Mouse (Mus musculus) c-Kit-positive CD71-negative TER-119-negative erythroid progenitor cells, embryonic 14.5 days (primary cell): ENCODE measurements around the gene Trappc1.

Experiments
- DNase-seq: peaks from one replicate; pipeline ENCODE4 v3.0.0-alpha.2; 2013; ENCODE audit warnings: low read depth

The Trappc1 gene

DNA sequence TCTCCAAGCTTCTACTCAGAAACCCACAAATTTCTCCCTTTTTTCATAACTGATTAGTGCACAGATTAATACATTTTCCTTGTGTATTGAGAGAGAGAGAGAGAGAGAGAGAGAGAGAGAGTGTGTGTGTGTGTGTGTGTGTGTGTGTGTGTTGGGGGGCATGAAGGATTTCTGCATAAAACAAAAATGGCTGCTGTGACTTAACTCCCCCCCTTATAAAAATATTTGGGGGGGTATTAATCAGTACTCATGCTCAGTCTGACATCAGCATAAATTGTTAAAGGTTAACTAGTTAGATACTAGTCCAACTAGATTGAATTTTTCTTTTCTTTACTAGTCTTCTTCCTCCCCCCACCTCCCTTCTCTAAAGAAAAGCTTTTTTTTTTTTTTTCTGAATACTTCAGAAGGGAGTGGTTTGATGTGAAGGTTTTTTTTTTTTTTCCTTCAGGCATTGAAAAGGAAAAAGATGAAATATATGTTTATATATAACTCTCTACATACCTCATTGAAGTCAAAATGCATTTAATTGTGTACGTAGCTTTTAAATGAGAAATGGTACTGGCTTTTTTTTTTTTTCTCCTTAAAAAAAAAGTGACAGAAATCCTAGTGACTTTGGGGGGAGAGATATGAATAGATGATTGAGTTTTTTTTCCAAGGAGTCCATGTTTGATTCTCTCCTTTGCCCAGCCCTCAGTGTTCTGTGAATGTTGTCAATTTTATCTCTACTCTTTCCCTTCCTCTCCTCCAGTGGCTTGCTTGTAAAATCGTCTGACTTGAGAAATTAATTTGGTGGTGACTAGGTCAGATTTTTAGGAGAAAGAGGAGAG, 46.4 kb downstream of the Trappc1 start:
- no peak for DNase-seq

DNA sequence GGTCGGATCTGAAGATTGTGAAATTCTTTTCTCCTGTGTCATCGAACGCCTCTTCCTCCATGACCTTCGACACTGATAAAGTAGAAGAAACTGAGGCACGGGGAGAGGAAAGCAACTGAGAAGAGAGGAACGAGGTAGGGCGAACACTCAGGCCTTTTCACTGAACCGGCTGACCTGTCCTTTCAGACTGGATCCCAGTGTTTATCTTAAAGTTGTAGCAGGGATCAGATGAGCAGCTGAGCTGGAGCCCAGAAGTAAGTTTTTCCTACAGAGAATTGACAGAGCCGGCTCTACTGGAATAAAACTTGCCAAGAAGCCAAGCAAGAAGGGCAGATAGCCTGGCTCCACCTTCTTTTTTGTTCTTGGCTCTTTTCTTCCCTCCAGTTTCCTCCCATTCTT, 47.0 kb downstream of the Trappc1 start:
- DNase-seq: no peak

DNA sequence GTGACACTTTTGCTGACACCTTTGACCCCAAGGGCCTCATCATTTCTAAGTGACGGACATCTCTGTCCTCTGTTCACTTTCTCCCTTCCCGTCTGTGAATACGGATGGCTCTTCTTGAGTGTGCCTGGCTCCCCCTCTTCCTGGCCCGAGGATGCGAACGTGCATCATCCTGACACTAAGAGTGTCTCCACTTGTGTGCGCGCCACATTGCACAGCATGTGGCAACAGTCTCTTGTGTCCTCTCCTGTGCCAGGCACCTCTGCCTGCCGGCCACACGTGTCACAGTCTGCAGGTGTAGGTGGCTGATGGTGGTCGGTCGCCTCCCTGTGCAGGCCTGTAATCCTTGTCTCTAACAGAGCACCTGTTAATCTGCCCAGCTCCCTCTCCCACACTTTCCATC, 47.8 kb downstream of the Trappc1 start:
- no peak for DNase-seq

DNA sequence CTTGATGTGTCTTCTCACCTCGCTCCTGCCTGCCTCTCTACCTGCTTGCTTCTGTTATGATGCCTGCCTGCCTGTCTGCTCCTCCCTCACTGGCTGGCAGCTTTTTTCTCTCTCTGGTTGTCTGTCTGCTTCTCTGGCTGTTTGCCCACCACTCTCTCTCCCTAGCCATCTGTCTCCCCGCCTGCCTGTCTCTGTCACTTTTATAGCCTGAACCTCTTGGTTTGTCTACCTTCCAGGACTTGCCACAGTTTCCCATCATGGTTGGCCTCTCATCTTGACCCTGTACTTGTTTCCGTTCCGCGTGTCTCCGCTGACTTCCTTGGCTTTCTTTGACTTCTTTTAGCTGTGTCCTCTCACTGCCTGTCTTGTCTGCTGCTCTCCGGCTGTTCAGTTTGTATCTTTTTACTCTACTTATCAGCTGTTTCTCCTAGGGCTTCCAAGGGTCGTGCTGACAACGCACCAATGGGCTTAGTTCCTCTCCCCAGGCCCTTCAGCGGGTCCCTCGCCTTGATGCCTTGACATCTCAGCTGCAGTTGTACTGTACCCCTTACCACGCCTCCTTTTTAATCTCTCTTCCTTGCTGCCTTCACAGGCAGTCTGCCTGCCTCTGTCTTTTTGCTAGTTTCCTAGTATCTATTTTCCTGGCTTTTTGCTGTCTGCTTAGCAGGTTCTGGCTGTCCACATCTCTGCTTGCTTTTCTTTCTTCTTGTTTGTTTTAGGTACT, 48.4 kb downstream of the Trappc1 start:
- no peak for DNase-seq

DNA sequence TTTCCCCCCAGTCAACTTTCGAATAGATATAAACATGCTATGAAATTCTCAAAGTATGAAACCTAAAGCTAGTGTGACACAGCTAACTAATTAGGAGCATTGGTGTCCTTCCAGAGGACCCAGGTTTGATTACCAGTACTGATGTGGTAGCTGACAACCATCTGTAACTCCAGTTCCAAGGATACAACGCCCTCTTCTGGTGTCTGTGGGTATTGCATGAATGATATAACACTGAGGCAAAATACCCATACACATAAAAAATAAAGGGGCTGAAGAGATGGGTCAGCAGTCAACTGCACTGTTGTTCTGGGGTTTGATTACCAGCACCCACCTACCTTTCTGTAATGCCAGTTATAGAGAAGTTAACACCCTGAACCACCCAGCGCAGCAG, 49.0 kb downstream of the Trappc1 start:
- DNase-seq: no peak

DNA sequence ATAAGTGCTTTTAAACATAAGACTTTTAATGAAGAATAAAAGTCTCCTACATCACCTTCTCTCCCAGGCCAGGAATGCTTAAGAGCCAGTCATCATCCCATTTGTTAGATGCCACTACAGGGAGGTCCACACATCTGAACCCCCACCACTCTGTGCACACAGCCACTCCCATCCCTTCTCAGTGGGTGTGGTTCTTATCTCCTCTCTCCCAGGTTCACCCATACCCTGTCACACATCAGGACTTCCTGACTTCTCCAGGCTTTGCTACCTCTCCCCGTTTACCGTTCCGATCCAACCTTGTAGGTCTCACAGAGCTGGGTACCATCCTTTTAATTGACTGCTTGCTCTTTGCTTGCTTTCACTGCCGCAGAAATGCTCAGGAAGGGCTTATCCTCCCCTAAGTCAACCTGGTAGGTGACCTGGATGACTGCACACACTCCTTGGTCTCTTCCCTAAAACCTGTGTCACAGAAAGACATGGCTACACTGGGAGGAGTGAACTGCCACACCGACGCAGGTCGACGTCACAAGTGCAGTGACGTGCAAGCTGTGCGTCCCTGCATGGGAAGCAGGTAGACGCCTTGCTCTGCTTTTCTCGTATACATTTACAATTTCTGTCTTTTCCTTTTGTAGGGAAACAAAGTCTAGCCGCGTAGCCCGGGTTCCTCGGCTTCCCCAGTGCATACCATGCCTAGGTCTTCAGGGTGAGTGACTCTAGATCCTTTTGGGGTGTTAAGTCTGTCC, 49.6 kb downstream of the Trappc1 start:
- DNase-seq: no peak
